Mouse (Mus musculus): ENCODE results near the gene Ppp6r3.

Gene Ppp6r3

DNA sequence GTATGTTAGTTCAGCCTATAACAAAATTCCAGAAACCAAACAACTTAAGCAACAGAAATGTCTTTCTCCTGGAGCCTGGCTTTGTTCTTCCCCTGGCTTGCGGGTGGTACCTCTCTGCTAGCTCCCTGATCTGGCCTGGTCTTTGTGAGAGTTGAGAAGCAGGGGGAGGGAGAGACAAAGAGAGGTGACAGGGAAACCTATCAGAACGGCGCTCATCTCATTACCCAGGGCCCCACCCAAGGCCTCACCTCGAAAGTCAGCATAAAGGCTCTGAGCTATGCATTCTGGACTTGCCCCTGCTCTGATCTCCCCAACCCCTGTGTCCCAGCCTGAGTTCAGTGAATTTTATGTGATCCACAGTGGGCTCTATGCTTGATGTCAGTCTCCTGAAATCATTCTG lies 140.9 kb downstream of the Ppp6r3 start:
- DNase-seq (ENCODE audit: low spot score), result no peak

DNA sequence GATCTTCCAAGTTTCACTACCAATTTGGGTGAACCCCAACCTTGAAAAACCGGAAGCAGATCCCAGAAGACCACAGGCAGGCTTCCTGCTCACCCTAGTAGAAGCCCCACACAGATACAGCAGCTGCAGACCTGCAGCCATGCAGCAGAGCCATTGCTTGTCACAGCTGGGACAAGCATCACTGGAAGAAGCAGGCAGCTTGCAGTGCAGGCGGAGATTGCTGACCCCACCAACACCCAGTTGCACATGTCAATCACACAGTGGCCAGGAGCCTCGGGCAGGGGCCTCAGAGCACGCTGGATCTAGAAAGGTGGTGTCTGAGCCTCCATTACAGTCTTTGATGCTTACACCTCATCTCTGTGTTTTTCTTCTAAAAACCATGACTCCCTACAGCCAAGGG lies 141.4 kb downstream of the Ppp6r3 start:
- no peak for DNase-seq (ENCODE audit: low spot score)

DNA sequence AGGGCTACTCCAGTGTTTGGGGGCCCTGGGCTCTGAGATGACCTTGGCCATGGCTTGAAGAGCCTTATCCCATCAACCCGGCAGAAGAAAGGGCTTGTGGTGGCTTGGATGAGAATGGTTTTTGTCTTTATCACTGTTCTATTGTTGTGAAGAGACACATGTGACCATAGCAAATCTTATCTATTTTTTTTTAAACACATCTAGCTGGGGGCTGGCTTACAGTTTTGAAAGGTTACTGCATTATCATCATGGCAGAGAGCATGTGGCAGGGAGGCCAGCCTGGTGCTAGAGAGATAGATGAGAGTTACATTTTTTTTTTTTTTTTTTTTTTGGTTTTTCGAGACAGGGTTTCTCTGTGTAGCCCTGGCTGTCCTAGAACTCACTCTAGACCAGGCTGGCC lies 143.6 kb downstream of the Ppp6r3 start:
- DNase-seq (ENCODE audit: low spot score), result no peak

DNA sequence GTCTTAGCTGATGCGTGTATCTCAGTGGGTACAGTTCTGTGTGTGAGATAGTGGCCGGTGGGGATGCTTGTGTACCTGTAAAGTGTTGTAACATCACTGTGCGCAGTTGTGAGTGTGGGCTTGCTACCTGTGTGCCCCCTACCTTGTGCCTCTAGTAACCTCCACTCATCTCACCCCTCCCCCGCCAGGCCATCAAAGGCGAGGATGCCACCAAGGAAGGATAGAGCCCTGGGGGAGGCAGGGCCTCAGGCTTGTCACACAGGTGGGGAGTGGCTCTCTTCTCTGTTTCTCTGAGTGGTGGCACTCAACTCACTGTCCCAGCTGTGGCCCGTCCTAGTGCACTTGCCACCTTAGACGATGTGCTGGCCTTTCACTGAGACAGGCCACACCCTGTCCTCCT lies 144.5 kb downstream of the Ppp6r3 start:
- no peak for DNase-seq (ENCODE audit: low spot score)

GRCm38 (mm10) chr19:3429156-3429816 lies 146.3 kb downstream of the Ppp6r3 start:
- DNase-seq (ENCODE audit: low spot score), result no peak

- no peak for DNase-seq (ENCODE audit: low spot score)
Observed at GRCm38 (mm10) chr19:3428057-3428830, 147.3 kb downstream of the Ppp6r3 start.

GRCm38 (mm10) chr19:3424214-3424613 lies 151.3 kb downstream of the Ppp6r3 start:
- DNase-seq (ENCODE audit: low spot score), result no peak

DNA sequence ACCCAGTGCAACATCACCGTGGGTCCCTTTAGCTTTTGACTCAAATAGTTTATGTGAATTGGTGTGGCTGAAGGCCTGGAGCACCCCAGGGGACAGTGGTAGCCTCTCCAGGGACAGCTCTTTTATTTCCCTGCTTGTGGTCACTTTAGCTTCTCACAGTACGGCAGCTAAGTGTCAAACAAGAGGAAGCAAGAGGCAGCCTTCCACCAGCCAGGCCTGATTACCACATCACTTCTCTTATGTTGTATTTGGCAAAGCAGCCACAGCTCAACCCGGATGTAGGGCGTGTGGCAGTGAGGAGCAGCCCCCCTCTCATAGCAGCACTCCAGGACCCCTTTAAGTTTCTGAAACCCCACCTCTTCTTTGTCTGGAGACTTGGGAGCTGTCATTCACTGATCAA lies 152.6 kb downstream of the Ppp6r3 start:
- DNase-seq (ENCODE audit: low spot score), result no peak

- DNase-seq (ENCODE audit: low spot score), result no peak
Observed at GRCm38 (mm10) chr19:3422488-3422887, 153.1 kb downstream of the Ppp6r3 start.

DNA sequence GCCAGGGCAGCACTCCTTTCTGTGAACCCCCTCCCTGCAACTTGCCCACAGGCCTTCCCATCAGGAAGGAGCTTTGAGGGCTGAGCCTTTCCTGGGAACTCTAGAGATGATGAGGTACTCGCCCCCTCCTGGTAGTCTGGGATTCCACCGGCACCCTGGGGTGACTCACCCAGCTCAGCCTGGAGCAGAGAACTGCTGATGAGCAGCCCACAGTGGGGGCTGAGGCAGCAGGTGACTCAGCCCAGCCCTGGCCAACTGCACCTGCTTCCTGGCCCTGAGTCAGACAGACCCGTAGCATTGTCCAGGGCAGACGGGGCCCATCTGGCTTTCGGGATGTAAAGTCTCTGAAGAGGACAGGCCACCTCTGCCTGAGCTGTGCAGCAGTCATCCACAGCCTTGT lies 156.3 kb downstream of the Ppp6r3 start:
- no peak for DNase-seq (ENCODE audit: low spot score)

- DNase-seq (ENCODE audit: low spot score), result no peak
Observed at GRCm38 (mm10) chr19:3414268-3414733, 161.2 kb downstream of the Ppp6r3 start, which contains the start of gene Gal. Gal (minus strand) TSS chr19:3414544.

DNA sequence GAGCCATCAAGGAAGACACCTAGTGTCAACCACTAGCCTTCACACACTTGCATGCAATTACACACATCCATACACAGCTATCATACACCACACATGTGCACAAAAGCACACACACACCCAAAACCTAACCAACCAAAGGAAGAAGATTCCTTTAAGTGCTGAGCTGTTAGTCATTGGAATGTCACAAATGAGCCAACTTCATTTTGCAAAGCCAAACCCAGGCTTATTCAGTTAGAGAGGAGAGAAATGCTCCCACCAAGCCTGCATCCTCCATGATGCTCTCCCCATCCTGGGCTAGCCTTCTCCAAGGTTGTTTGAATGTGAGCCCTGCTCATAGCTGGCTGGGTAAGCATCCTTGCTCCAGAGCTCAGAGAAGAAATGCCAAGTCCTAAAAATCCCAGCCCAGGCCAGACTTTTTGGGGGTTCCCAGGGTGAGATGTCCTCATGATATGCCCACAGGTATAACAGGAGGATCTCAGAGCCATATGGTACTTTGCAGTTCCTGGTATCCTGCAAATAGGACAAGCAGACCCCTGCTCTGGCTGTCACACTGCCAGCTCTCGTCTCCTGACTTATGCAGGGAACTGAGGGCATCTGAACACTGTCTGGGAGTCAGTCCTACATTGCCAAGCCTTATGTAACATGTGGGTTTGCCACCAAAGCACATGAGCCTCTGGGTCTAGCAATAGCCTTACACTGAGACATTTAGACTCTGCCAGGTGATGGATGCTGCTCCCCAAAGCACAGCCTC lies 169.8 kb downstream of the Ppp6r3 start:
- no peak for DNase-seq (ENCODE audit: low spot score)

All from embryo, embryonic 10.5 days (tissue).